Mouse (Mus musculus) thymus, adult 2 months (tissue): ENCODE measurements around the gene Vmn1r74.

ENCODE experiments used
- CTCF ChIP-seq: fragments of 200-500 bp; IDR thresholded peaks from 2 replicates; pipeline ENCODE4 v1.5.1; 2012; ENCODE audit warnings: mild to moderate bottlenecking, control low read depth, low read length, moderate library complexity, borderline replicate concordance; ENCODE audit not compliant: control insufficient read depth, poor library complexity, insufficient read depth; ENCODE audit errors: extremely low read depth
- POLR2A ChIP-seq: fragments of 200-500 bp; IDR thresholded peaks from 2 replicates; pipeline ENCODE4 v1.6.1; 2012; ENCODE audit warnings: mild to moderate bottlenecking, low read length, control low read depth, moderate library complexity; ENCODE audit not compliant: control insufficient read depth, poor library complexity, insufficient read depth; ENCODE audit errors: extremely low read depth

- TF ChIP-seq CTCF, result no peak
- no peak for TF ChIP-seq POLR2A
Observed at GRCm38 (mm10) chr7:11822166-11822565, 11.6 kb upstream of the Vmn1r74 start.
